Mouse (Mus musculus) stomach, embryonic 16.5 days (tissue): ENCODE data around the gene Fgd1. TPM values are rescaled to one million over a fixed set of nuclear protein-coding genes. Genes with fewer than 3 reads are reported as not detected.

Experiments
- ATAC-seq: fragments of 200-750 bp; cut with Nextera tagmentation; 2 replicates; pipeline ENCODE4 v1.8.0; 2017; ENCODE audit warnings: moderate number of reproducible peaks, moderate TSS enrichment; ENCODE audit not compliant: insufficient read depth, low FRiP score
- H3K27ac ChIP-seq: fragments of 300-500 bp; sonication (generic); 2 replicates; pipeline ENCODE4 v1.5.1; 2014; ENCODE audit warnings: low read length
- H3K27me3 ChIP-seq: fragments of 300-500 bp; sonication (generic); 2 replicates; pipeline ENCODE4 v1.6.1; 2014; ENCODE audit warnings: low read length, control low read depth, mixed read lengths; ENCODE audit not compliant: control insufficient read depth, insufficient read depth
- H3K36me3 ChIP-seq: fragments of 300-500 bp; sonication (generic); 2 replicates; pipeline ENCODE4 v1.6.1; 2014; ENCODE audit warnings: low read length; ENCODE audit not compliant: control insufficient read depth, insufficient read depth
- H3K4me1 ChIP-seq: fragments of 300-500 bp; sonication (generic); 2 replicates; pipeline ENCODE4 v1.6.1; 2014; ENCODE audit warnings: low read length, control low read depth, mixed read lengths; ENCODE audit not compliant: control insufficient read depth, insufficient read depth
- H3K4me2 ChIP-seq: fragments of 300-500 bp; sonication (generic); 2 replicates; pipeline ENCODE4 v1.6.1; 2014; ENCODE audit warnings: low read depth, low read length, mixed read lengths
- H3K4me3 ChIP-seq: fragments of 300-500 bp; sonication (generic); replicated peaks from 2 replicates; pipeline ENCODE4 v1.5.1; 2014; ENCODE audit warnings: mild to moderate bottlenecking, low read length
- H3K9ac ChIP-seq: fragments of 300-500 bp; sonication (generic); 2 replicates; pipeline ENCODE4 v1.6.1; 2014; ENCODE audit warnings: low read length
- H3K9me3 ChIP-seq: fragments of 300-500 bp; sonication (generic); replicated peaks from 2 replicates; pipeline ENCODE4 v1.6.1; 2016; ENCODE audit warnings: low read length, control low read depth; ENCODE audit not compliant: control insufficient read depth
- WGBS: fragments of 180-500 bp; shearing (Covaris S2); extraction: QIAGEN DNeasy Blood & Tissue Kit; methylation state at CpG from one replicate; pipeline ENCODE4 v1.1.7; 2014; 5-methylcytosine and 5-hydroxymethylcytosine counted together
- polyA plus RNA-seq: library from polyadenylated mRNA; unstranded; fragments of >200 nt; fragmentation: Nextera tagmentation; extraction: Ambion mirVana; gene quantifications from 2 replicates; pipeline ENCODE4 v1.2.1, GENCODE M21; 2015

Gene Fgd1
- polyA plus RNA-seq, 1 experiment from 2014 or later: 6.7 TPM

GRCm38 (mm10) chrX:151116795-151117194, 70.8 kb downstream of the Fgd1 start:
- Histone ChIP-seq H3K4me3 (no peak overlapping the region), H3K27me3 (no peaks in the 10 kb centered on the region; the same call in 1 of the 2 replicates), H3K4me2 (no peak overlapping the region), H3K27ac (no peak overlapping the region), H3K36me3 (no peaks in the 10 kb centered on the region), H3K9ac (no peak overlapping the region), H3K4me1 (no peaks in the 10 kb centered on the region), H3K9me3 (no peaks in the 10 kb centered on the region)
- WGBS: 16% methylated on average over 7 of the region's 7 CpGs
- ATAC-seq: no peak

DNA sequence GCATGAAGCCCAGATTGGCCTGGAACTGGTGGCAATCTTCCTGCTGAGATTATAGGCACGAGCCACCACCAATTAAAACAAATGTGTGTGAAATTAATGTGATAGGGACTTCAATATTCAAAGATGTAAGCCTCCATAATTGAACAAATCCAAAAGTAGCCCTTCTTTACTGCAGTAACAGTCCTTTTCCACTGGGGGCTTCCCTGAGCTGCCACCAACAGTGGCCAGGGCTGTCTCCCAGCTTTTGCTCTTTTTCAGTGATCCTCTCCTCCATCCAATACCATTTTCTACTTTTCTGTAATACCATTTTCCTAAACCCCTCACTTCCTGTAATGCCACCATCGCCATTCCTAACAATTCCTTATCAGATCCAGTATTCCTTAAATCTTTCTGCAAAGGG, 71.5 kb downstream of the Fgd1 start:
- ATAC-seq: no peak
- Histone ChIP-seq H3K9me3 (no peaks in the 10 kb centered on the region), H3K36me3 (no peaks in the 10 kb centered on the region), H3K27ac (no peak overlapping the region), H3K4me3 (no peak overlapping the region), H3K4me1 (no peaks in the 10 kb centered on the region), H3K9ac (no peak overlapping the region), H3K27me3 (no peaks in the 10 kb centered on the region; the same call in 1 of the 2 replicates), H3K4me2 (no peak overlapping the region)
- WGBS: 7% methylated on average over 2 of the region's 2 CpGs

DNA sequence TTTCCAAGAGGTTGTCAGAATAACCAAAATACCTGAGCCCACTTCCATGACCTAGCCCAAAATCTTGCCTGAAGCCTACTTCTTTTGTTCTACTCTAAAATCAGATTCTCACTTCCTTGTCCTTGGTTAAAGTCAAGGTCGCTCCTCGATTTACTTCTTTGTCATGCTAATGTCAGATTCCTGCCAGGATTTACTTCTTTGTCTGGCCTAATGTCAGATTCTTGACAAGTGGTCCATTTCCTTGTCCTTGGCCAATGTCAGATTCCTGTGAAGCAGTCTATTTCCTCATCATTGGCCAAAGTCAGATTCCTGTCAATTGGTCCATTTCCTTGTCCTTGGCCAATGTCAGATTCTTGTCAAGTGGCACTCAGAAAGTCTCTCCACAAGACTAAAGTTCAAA, 78.0 kb downstream of the Fgd1 start:
- Histone ChIP-seq H3K27me3 (no peaks in the 10 kb centered on the region; the same call in 1 of the 2 replicates), H3K27ac (no peak overlapping the region), H3K4me3 (no peak overlapping the region), H3K4me1 (no peaks in the 10 kb centered on the region), H3K36me3 (no peaks in the 10 kb centered on the region), H3K9ac (no peak overlapping the region), H3K4me2 (no peak overlapping the region), H3K9me3 (no peaks in the 10 kb centered on the region)
- ATAC-seq: no peak
- 82% methylated on average over 2 of the region's 2 CpGs for WGBS

GRCm38 (mm10) chrX:151130493-151130892, 84.5 kb downstream of the Fgd1 start:
- 81% methylated on average over 3 of the region's 3 CpGs for WGBS

GRCm38 (mm10) chrX:151132785-151133184, 86.8 kb downstream of the Fgd1 start:
- H3K4me3 ChIP-seq: no peak overlapping the region
- ATAC-seq: no peak
- H3K9ac ChIP-seq: no peak overlapping the region
- no peaks in the 10 kb centered on the region for H3K36me3 ChIP-seq
- no peaks in the 10 kb centered on the region for H3K4me1 ChIP-seq
- no peaks in the 10 kb centered on the region for H3K9me3 ChIP-seq
- H3K27ac ChIP-seq: no peak overlapping the region
- no peaks in the 10 kb centered on the region for H3K27me3 ChIP-seq
- 0 out of 2 replicates have a peak overlapping the region, but pooled peaks have one; percentile 19 for H3K4me2 ChIP-seq
- WGBS: 30% methylated on average over 10 of the region's 10 CpGs

More at GRCm38 (mm10) chrX:151130493-151130892, 84.5 kb downstream of the Fgd1 start:
- H3K4me1 ChIP-seq: no peaks in the 10 kb centered on the region
- H3K4me3 ChIP-seq: no peak overlapping the region
- H3K27me3 ChIP-seq: no peaks in the 10 kb centered on the region
- no peaks in the 10 kb centered on the region for H3K9me3 ChIP-seq
- H3K27ac ChIP-seq: no peak overlapping the region
- no peak overlapping the region for H3K4me2 ChIP-seq
- no peak for ATAC-seq
- no peaks in the 10 kb centered on the region for H3K36me3 ChIP-seq
- H3K9ac ChIP-seq: no peak overlapping the region

Other genes with a start within 250 kb of the Fgd1 start
- gene Maged2, start 231.8 kb upstream of the Fgd1 start, polyA plus RNA-seq: 561 and 579 TPM in 2 replicates
- gene Gnl3l, start 28.8 kb upstream of the Fgd1 start, polyA plus RNA-seq: 25.2 and 26.7 TPM in 2 replicates
- 28.4 and 31.1 TPM in 2 replicates for gene Tsr2, start 50.4 kb downstream of the Fgd1 start, polyA plus RNA-seq
- 0.67 and 1.2 TPM in 2 replicates for gene Wnk3, start 151.9 kb downstream of the Fgd1 start, polyA plus RNA-seq